In the genomic region with DNA sequence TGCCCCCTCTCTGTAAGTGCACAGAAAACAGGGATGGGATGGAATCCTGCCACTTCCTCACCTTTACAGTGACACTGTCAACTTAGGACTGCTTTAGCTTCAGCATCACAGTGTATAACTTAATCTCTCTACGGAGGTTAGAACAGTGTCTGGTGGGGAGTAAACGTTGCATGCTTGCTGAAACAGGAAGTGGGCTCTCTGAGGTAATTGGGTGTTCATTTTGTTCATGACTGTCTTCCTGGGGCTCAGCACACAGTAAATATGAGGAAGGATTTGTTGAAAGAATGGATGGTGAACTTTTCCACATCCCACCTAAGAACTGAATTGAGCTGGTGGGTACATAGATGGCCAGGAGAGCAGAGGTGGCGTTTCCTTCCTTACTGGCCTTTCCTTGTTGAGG, we compare ENCODE assay signal across 35 mouse cellular contexts.
"Had no signal": no experiment of that assay in that cellular context is flagged by ENCODE, and none has a peak within 500 bp of the region (broad histone marks: within the 10 kb centered on the region; RNA-seq: fewer than 3 reads in every experiment).

No protein-coding gene starts in this region.

- H3K4me1 ChIP-seq: heart, embryonic 10.5 days; heart, embryonic 12.5 days; heart, embryonic 13.5 days; heart, embryonic 15.5 days; hindbrain, embryonic 10.5 days; hindbrain, embryonic 12.5 days; hindbrain, embryonic 13.5 days; hindbrain, embryonic 15.5 days; intestine, embryonic 15.5 days; kidney, embryonic 15.5 days had no signal

- ATAC-seq: hindbrain, embryonic 16.5 days; hindbrain, postnatal 0 days; inflammation-experienced regulatory T-cells, adult 6 months; intestine, embryonic 15.5 days; intestine, embryonic 16.5 days; intestine, postnatal 0 days had no signal

- H3K9ac ChIP-seq: heart, embryonic 12.5 days; heart, embryonic 13.5 days; heart, embryonic 15.5 days; hindbrain, embryonic 12.5 days; hindbrain, embryonic 13.5 days; hindbrain, embryonic 14.5 days; hindbrain, embryonic 15.5 days; intestine, embryonic 15.5 days; kidney, embryonic 15.5 days had no signal

- H3K27ac ChIP-seq: heart, embryonic 10.5 days; heart, embryonic 13.5 days; heart, embryonic 15.5 days; hindbrain, embryonic 10.5 days; hindbrain, embryonic 12.5 days; hindbrain, embryonic 13.5 days; hindbrain, embryonic 14.5 days; hindbrain, embryonic 15.5 days; hindbrain, postnatal 0 days; intestine, embryonic 15.5 days; kidney, embryonic 15.5 days; kidney, postnatal 0 days; layer of hippocampus, adult 2 months had no signal

- H3K9me3 ChIP-seq: heart, embryonic 10.5 days; heart, embryonic 15.5 days; hindbrain, embryonic 12.5 days; hindbrain, embryonic 13.5 days; hindbrain, embryonic 15.5 days; intestine, embryonic 15.5 days; kidney, embryonic 15.5 days had no signal

- H3K4me2 ChIP-seq: heart, embryonic 11.5 days; heart, embryonic 12.5 days; heart, embryonic 13.5 days; heart, embryonic 15.5 days; hindbrain, embryonic 12.5 days; hindbrain, embryonic 13.5 days; hindbrain, embryonic 14.5 days; hindbrain, embryonic 15.5 days; intestine, embryonic 15.5 days; kidney, embryonic 15.5 days had no signal

- H3K4me3 ChIP-seq: heart, embryonic 10.5 days; heart, embryonic 12.5 days; heart, embryonic 13.5 days; heart, embryonic 15.5 days; hindbrain, embryonic 10.5 days; hindbrain, embryonic 12.5 days; hindbrain, embryonic 13.5 days; hindbrain, embryonic 15.5 days; intestine, embryonic 15.5 days; kidney, embryonic 15.5 days; layer of hippocampus, adult 2 months had no signal

- H3K27me3 ChIP-seq: heart, embryonic 12.5 days; heart, embryonic 13.5 days; heart, embryonic 15.5 days; hindbrain, embryonic 12.5 days; hindbrain, embryonic 13.5 days; hindbrain, embryonic 15.5 days; intestine, embryonic 15.5 days; kidney, embryonic 15.5 days had no signal

- DNase-seq: heart, postnatal 10 days; heart, postnatal 14 days; heart, postnatal 36 days; heart, postnatal 4 days; kidney, adult 11 months; kidney, adult 18-20 months; kidney, adult 2 months; kidney, adult 8-10 months; kidney, adult 9 months; kidney, postnatal 10 days; kidney, postnatal 14 days; kidney, postnatal 25 days; kidney, postnatal 36 days; kidney, postnatal 4 days; layer of hippocampus, adult 9-11 months; layer of hippocampus, postnatal 36 days had no signal
